Mouse (Mus musculus): Measurements from ENCODE around the gene Ugt1a6a.

- no peak for TF ChIP-seq CTCF (IDR thresholded peaks at IDR 0.05; ENCODE audit: borderline replicate concordance, insufficient read depth, low read length)
- TF ChIP-seq POLR2A (IDR thresholded peaks at IDR 0.05; ENCODE audit: low read depth, low read length) = no peak
Measured at GRCm38 (mm10) chr1:88138145-88138544, 3.5 kb downstream of the Ugt1a6a start.
